8 mouse cellular contexts compared by ENCODE assay signal in genomic region chr10:121471570-121472197, GRCm38 (mm10). TPM values are rescaled to one million over a fixed set of nuclear protein-coding genes. Genes with fewer than 3 reads are reported as not detected.
A peak's percentile ranks its signal among the peaks of the same experiment; 100 is the strongest.
DNase-seq lines count a peak whose midpoint lies in the region; ATAC-seq and TF ChIP-seq lines count a peak whose summit lies in the region.

No protein-coding gene starts in this region.

- no peak overlapping the region for H3K9ac ChIP-seq in kidney, postnatal 0 days (ENCODE audit: low read depth, low read length)

- TF ChIP-seq CTCF in kidney, postnatal 0 days (IDR thresholded peaks at IDR 0.05; ENCODE audit: low read depth), result no peak

- WGBS in kidney, postnatal 0 days, result 26% methylated on average over 8 of the region's 8 CpGs

- H3K27ac ChIP-seq in kidney, postnatal 0 days, result peak overlapping the region; percentile 77

- ATAC-seq in frontal cortex, adult (ENCODE audit: low TSS enrichment), result peak; percentile 11; the same call in 1 of the 2 replicates
- ATAC-seq in kidney, postnatal 0 days (replicated peaks; ENCODE audit: low FRiP score, low read depth), result no peak
- no peak for ATAC-seq in granulocyte monocyte progenitor cell, adult 5-6 weeks (replicated peaks; ENCODE audit: poor library complexity, severe bottlenecking)

- H3K9me3 ChIP-seq in kidney, postnatal 0 days (replicated peaks; ENCODE audit: low read length), result no peaks in the 10 kb centered on the region

- H3K4me2 ChIP-seq in kidney, postnatal 0 days (ENCODE audit: low read length), result 0 out of 2 replicates have a peak overlapping the region, but pooled peaks have one; percentile 18

- peaks cover 31% of the 10 kb centered on the region for H3K4me1 ChIP-seq in kidney, postnatal 0 days (replicated peaks; ENCODE audit: insufficient read depth, low read length)

- DNase-seq in frontal cortex, postnatal 14 days (ENCODE audit: low spot score in 2 of 2), result no peak
- peak; percentile 27 for DNase-seq in thymus, postnatal 25 days
- no peak for DNase-seq in thymus, postnatal 10 days (ENCODE audit: low spot score in 2 of 2)
- peak; percentile 83 for DNase-seq in kidney, postnatal 0 days (ENCODE audit: low spot score)
- no peak for DNase-seq in spleen, postnatal 10 days (ENCODE audit: low spot score in 2 of 2)
- DNase-seq in cerebellum, postnatal 10 days, result no peak

- no peaks in the 10 kb centered on the region for H3K27me3 ChIP-seq in kidney, postnatal 0 days (ENCODE audit: insufficient read depth, low read length)

- no peak overlapping the region for H3K4me3 ChIP-seq in kidney, postnatal 0 days (replicated peaks; ENCODE audit: low read depth, low read length)

- no peaks in the 10 kb centered on the region for H3K36me3 ChIP-seq in kidney, postnatal 0 days (ENCODE audit: insufficient read depth, low read length)

RNA-seq across cellular contexts. Expression of gene Rassf3, which starts 4.5 kb away (rescaled TPM):
- polyA plus RNA-seq in kidney, postnatal 0 days (2015; fragmentation: Nextera tagmentation; extraction: Ambion mirVana), result 11.9 and 12.5 TPM in 2 replicates
- 22.4 and 30.6 TPM in 2 replicates for total RNA-seq in granulocyte monocyte progenitor cell, adult 5-6 weeks (2014; fragmentation: Nextera tagmentation)
- 21.0 and 22.5 TPM in 2 replicates for total RNA-seq in granulocyte monocyte progenitor cell, adult 5-6 weeks (2017)

Comparison
In these comparisons a context has a peak if more than half of its experiments do, and no peak if none do; other contexts are left out.
1. DNase-seq: peak in thymus, postnatal 25 days (single experiment) and kidney, postnatal 0 days (single experiment); none in frontal cortex, postnatal 14 days (0 of 2), thymus, postnatal 10 days (0 of 2), spleen, postnatal 10 days (0 of 2) and cerebellum, postnatal 10 days (0 of 2).